Mouse (Mus musculus) heart, postnatal 4 days (tissue): ENCODE results near the gene Gas1. TPM values are rescaled to one million over a fixed set of nuclear protein-coding genes. Genes with fewer than 3 reads are reported as not detected.
A peak's percentile ranks its signal among the peaks of the same experiment; 100 is the strongest.

Source experiments
- DNase-seq: peaks from one replicate; pipeline ENCODE4 v3.0.0; 2021
- total RNA-seq, 2 experiments: library from RNA; stranded (reverse); gene quantifications; 2 replicates each; pipeline ENCODE4 v1.2.3; 2021

The Gas1 gene
- 10 to 100 TPM; 53.5 to 56.8 TPM for total RNA-seq

DNA sequence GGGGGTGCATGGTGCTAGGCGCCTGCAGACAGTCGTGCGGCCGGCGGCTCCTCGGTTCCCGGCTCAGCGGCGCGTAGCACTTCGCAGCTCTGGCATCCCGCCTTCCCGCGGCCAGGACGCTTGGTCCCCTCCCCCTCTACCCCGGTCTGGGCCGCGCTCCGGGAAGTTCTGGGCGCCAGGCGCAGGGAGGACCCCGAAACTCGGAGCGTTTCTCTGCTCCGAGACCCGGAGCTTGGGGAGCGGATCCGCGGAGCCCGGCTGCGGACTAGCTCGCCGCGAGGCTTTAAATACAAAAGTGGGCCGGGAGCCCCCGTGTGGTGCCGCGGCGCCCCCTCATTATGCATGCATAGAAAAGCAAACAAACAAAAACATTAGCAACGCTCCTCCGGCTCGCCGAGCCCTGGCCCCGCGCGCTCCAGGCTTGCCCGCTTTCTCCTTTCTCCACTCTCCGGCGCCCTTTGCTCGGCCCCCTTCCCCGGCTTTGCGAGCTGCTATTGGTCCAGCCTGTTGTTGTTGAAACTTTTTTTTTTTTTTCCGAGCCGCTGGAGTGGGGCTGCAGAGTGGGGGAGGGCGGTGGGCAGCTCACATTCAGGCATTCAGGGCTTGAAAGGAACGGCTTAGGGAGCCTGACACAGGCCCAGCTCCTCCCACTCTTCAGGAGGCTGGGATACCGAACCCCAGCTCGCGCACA lies at the start of gene Gas1:
Gene Gas1, minus strand, starts transcription at position 260 of the 691 bp plus-strand sequence.
- DNase-seq: peak; percentile 93

DNA sequence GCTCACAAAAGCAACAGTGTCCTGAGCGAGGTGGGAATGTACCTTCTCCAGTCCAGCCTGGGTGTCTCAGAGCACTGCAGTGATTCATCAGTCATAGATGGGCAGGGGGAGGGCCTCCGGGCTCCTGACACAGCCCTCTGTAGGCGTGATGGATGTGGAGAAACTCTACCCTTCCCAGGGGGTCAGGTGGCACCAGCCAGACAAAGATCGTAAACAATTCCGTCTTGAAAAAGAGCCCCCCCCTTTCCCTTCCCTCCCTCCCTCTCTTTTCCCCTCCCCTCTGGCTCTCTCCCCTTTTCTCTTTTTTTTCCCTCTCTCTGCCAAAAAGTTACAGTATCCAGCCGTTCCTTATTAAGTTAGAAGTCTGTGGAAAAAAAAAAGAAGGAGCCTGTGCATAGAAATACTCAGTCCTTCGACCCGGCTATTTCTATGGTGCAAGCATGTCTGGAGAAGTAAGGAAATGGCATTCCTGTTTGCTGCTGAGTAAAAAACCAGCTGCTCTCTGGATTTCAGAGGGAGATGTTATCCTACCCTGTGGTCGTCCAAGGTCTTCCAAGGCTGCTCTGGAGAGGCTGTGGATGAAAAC lies 49.2 kb upstream of the Gas1 start:
- peak; percentile 18 for DNase-seq

DNA sequence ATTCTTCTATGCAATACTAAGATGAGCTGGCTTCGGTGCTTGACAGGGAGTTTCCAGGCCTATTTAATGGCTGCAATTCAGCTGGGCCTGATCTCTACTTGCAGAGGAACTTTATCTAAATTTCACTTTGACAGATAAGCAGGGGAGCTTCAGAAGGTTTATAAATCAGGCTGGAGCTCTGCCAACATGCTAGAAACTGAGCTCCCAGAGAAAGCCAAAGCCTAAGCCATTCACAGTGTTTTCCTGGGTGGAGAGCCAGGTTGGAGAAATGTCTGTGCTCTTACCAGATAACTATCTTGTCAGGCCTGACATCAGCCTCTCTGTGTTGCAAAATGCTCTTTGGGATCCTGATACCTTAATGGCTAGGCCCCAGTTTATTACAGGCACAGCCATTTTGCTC lies 48.6 kb upstream of the Gas1 start:
- peak; percentile 32 for DNase-seq

DNA sequence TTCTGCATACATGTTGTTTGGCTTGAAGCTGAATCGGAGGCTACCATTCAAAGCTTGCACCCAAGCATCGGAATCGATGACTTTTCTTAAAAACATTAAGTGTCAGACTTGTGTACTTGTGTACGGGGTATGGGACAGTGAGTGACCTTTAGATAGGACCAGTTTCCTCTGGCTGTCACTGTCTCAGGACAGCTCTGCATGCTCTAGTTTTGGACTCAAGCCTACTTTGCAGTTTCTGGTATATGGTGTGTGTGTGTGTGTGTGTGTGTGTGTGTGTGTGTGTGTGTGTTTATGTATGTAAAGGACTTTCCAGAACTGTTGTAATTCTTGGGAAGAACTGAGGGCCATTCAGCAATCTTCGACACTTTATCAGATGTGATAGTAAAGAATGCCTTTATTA lies 48.1 kb upstream of the Gas1 start:
- DNase-seq: no peak

DNA sequence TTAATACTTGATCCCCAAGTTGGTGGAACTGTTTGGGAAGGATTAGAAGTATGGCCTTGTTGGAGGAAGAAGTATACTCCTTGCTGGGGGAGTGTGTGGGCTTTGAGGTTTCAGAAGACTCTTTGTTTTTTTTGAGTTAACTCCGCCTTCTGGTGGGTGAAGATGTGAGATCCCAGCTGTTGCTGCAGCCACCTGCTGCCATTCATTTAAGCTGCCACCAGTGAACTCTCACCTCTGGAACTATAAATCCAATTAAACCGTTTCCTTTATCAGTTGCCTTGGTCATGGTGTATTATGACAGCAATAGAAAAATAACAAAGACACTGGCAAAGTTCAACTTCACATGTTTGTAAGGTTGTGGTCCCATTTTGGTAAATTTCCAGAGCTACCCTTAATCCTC lies 46.6 kb upstream of the Gas1 start:
- DNase-seq: no peak

DNA sequence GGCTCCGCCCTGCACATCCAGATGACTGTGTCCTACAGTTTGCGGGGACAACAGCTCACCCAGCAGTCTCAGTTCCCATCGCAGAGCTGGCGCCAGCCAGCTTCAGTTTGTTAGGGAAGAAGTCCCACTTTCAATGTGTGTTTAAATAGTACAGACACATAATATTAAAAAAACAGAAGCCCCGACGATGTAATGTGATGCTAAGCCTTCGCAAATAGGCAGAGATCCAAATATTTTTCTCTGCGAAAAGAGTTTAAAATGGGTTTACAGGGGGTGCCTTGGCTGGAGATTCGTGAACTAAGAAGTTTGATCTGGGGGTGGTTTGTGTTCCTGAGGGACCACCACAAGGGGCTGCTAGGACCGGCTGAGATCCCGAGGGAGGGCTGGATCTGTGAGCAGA lies 45.2 kb upstream of the Gas1 start:
- DNase-seq: no peak

DNA sequence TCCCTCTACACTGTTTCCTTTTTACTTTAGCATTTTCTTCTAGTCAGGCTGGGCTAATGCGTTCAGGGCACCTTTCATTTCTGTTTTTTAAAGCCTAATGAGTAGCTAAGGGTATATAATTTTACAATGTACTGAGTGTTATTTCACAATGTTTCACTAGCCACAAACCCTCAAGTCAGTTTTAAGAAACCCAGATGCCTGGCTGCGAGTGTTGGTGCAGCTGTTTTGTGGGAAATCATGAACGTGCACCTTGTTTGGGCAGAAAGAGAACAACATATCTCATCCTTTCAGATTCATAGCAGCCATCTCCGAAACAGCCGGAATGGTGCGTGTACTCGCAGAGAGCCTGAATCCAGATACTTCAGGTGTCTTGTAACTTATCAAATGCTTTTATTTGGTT lies 36.7 kb upstream of the Gas1 start:
- DNase-seq: no peak

DNA sequence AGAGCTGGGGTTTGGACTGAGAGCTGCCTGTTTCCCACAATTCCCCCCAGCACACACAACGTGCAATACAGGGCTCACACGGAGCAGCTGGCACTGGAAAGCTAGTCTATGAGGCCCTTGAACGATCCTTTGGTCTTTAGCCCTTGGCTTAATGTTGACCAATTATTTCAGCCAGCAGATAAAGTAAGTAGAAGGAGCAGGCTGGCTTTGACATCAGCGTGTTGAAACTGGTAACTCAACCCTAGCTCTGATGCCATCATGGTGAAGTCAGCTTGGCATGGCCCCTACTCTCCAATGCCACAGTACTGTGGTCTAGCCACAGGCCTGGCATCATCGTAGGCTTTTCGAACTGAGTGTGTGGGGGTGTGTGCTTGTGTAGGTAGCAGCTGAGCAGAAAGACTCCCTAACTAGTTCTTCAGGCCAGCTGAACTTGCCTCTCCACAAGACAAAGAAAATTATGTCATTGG lies 30.0 kb upstream of the Gas1 start:
- DNase-seq: no peak

DNA sequence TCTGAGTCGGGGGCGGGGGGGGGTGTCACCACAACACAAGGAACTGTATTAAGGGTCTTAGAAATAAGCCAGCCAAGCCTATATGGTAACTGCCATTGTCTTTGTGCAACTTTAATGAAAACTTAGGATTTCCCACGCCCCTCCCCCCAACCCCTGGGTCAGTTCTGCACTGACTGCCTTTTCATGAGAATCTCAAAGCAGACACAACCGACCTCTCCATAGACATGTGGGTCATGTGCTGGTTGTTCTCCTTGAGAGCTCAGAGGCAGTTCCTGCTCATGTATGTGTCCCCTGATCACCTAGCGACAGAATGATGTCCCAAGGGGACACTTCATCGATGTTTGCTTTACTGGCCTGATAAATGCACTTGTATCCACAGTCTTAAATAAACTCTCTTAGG lies 27.6 kb upstream of the Gas1 start:
- DNase-seq: no peak

DNA sequence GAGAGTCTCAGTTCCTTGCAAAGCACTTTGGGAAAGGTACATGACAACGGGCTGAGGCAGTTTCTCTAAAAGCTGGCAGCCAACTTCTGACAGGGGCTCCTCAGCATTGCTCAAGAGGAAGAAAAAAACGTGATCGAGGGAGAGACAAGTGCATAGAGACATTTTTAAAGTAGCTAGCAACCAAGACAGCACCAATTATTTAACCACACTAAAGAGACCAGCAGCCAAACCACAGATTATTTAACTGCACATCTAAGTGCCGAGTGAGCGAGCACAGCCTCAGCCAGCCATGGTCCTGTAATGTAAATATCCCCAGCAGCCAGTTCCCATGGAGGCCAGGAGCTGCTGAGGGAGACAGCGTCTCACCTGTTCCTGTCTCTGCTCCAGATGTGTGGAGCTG lies 16.1 kb upstream of the Gas1 start:
- no peak for DNase-seq

DNA sequence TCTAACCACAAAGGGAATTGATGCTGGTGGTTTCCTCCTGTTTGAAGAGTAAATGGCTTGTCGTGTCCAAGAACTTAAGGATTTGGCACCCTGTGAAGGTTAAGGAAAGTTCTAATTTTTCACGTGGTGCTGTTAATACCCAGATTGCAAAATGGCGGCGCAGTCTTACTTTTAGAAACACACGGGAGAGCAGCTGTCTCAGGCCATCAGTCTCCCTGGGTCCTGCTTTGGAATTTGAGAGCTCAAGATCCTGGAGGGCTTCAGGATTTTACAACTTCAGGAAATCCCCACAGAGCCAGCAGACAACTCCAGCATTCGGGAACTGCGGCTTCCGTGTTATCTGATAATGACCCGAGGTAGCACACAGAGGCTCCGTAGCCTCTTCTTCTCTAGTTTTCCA lies 12.8 kb upstream of the Gas1 start:
- no peak for DNase-seq

DNA sequence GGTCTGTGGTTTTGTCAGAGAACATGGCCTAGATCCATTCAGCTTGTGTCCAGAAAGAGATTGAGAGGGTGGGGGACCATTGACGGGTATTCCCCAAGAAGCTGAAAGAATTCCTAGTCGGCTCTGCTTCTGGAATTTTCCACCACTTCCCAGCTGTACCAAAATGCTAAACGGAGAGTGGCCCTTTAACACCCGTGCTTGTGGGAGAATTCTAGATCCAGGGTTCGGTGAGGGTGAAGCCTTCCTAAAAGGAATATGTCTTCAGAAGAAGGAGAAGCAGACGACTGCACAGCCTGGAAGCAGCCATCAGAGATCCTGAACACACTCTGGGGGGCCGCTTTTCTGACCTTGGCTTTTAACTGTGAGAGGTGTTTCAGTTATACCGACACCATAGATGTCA lies 11.8 kb upstream of the Gas1 start:
- DNase-seq: no peak

DNA sequence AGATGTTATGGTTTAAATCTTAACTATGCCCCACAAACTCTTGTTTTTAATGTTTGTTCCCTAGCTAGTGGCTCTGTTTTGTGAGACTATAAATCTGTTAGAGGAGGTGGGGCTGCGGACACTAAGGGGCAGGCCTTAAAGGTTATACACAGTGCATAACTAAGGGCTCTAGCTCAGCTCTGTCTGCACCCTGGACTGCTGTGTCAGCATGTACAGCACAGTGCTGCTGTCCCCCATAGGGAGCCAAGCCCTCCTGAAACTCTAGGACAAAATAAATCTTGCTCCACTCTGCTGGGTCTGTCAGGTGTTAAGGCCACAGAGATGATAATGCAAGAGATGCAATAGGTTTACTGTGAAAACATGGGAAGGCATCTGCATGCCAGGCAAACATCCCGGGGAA lies 10.1 kb upstream of the Gas1 start:
- DNase-seq: no peak

DNA sequence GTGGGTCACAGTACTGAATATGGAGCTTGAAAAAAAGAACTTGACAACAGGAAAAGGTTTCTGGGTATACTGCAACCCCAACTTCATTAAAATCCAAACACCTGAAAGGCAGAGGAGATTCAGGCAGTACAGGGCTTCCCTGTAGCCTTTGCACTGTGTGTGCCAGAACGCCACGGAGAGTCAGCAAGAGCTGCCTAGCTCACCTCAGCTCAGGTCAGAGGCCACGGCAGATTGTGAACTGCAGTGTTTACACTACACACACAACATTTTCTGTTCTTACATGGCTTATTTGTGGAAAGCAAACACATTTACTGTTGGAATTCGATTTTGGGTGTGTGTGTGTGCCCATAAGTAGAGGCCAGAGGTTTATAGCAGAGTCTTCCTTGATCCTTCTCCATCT lies 5.2 kb upstream of the Gas1 start:
- DNase-seq: no peak

DNA sequence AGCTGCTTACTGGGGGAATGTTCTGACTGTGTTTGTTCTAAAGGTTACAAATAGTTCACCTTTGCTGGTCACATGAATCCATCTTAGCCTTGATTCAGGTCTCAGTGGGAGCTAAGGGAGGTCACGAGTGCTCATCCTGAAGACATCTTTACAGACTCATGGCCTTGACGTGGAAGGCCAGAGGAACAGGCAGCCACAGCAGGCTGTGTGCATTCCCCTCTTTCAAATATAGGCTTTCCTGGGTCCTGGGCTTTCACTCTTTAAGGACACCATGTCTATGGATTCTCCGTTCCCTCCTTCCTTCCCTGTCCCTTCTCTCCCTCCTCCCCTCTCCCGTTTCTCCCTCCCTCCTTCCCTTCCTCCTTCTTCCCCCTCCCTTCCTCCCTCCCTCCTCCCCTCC lies 2.5 kb upstream of the Gas1 start:
- DNase-seq: no peak

DNA sequence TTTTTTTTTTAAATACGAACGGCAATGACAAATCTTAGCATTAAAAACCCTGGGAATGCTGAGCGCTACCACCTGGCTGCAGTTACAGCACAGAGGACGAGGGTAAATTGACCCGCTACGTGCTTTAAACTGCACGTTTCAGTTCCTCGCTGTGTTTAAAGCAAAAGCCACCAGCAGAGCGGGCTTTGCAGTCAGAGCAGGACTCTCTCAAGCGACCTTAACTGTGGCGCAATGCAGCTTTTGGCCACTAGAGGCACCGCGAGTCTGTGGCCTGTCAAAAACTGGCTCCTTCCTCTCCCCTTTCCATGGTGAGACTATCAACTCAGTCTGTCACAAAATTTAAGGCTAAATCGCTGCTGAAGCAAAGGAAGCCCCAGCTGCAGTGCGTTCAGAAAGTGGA lies 1.3 kb upstream of the Gas1 start:
- DNase-seq: peak; percentile 98

DNA sequence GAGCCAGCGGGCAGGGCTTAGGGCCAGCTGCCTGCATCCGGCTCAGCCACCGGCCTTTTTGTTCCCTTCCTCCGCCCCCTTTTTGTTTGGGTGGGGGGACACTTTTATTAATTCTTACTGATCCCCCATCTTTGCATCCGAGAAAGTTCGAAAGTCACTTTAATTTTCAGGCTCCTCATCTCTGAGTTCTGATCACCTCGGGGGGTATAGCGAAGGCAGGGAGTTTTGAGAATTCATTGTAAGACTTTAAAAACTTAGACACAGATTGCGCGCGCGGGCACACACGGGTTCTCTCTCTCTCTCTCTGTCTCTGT lies 589 bp upstream of the Gas1 start:
- DNase-seq: no peak

DNA sequence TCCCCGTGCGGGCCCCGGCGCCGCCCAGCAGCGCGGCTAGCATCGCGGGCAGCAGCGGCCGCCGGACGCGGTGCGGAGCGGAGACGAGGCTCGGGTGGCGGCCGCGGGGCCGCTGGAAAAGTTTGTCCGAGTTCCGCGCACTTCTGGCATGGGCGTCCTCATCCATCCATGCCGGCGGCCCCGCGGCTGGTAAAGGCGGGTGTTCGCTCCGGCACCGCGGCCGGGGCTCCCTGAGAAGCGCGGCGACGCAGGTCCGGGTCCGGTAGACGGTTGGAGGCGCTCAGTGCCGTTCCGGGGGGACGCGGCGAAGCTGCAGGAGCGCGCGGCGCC lies 424 bp downstream of the Gas1 start:
- DNase-seq: no peak

DNA sequence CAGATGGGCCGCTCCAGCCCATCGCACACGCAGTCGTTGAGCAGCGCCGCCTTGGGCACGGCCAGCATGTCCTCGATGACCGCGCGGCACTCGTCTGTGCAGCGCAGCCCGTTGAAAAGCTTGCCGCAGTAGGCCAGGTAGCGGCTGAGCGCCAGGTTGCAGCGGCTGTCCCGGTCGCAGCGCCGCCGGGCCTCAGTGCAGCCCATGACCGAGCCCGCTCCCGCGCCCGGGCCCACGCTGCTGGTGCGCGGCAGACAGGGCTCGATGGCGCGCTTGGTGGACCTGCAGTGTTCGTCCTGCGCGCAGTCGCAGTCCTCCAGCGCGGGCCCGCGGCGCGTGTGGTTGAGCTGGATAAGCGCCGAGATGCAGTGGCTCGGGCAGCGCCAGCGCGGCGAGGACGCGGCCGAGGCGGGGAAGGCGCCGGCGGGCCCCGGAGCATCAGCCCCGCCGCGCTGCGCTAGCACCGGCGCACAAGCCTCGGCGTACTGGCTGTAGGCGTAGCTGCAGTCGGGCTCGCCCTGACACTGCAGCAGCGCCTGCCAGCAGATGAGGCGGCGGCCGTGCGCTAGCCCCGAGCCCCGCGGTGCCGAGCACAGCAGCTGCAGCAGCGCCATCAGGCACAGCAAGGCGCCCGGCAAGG lies 909 bp downstream of the Gas1 start:
- peak; percentile 76 for DNase-seq

DNA sequence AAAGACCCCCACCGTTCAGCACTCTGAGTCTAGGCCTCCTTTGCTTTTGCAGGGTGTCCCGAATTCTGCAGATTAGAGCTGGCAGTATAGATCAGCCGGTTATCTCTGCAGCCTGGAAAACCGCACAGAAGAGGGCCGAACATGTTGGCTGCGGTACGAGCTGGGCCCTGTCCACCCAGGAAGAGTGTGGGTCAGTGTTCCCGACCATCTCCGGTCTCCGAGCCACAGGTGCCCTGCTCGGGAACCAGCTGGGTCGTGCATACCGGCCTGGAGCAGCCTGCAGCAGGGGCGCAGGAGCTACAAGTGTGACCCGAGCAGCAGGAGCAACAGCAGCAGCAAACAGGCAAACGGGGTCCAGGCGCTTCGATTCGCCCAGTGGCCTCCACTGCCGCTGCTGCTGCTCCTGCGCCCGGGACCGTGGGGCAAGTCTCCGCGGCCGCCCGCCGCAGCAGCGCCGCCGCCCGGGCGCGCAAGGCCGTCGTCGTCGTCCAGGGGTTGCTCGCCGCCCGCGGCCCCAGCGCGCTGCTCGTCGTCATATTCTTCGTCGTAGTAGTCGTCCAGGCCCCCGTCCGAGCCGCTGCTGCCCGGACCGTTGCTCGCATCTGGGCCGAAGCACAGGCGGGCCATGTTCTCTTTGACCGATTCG lies 1.6 kb downstream of the Gas1 start:
- DNase-seq: peak; percentile 65

DNA sequence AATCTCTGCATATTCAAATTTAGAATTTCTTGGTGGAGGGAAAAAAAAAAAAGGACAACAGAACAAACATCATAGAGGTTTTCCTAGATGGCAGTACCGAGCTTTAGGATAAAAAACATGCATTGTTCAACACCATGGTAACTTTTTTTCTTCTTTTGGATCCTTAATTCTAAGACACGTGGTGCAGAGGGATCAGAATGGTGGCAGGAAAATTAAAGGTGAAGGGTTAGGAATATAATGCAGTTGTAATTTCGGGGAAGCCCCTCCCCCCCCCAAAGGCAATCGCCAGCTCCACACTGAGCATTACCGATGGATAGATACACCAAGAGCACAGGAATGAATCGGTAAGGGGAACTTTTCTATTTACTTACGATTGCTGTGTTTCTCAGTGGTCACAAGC lies 2.2 kb downstream of the Gas1 start:
- DNase-seq: no peak

DNA sequence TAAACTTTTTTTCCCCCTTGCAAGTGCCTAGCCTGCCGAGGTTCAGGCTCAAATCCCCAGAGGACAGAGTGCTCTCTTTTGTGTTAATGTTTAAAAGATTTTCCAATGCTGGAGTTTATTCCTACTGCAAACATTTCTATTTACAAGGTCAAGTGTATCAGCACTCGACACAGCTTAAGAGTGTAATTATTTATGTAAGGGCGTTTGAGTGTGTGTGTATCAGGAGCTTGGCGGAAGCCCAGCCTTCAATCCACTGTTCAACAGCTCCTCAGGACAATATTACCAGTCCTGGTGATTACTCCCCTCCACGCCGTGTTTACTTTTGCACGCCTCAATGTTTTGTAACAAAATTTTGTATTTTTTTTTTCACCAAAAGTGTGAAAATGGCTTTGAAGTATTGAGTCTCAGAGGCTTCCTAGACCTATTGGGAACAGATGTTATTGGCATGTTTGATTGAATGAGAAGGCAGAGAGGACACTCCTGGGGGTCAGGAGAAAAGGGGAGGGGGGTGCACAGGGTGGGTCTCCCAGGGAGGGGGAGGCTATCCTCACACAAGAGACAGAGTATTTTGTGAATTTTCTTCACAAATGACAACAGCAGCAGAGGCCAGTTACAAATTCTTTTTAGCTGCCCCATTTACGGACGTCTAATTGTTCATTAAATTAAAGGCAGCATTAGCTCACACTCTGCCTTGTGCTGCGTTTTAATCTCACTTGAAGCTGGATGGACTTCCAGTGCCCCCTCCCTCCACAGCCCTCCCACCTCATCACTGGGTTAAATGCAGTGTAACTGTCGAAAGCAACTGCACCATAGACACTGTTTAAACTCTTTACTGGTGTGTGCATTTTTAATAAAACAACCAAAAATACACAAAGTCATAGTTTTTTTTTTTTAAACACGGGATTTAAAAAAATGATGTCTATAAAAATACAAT lies 3.3 kb downstream of the Gas1 start:
- DNase-seq: peak; percentile 32

DNA sequence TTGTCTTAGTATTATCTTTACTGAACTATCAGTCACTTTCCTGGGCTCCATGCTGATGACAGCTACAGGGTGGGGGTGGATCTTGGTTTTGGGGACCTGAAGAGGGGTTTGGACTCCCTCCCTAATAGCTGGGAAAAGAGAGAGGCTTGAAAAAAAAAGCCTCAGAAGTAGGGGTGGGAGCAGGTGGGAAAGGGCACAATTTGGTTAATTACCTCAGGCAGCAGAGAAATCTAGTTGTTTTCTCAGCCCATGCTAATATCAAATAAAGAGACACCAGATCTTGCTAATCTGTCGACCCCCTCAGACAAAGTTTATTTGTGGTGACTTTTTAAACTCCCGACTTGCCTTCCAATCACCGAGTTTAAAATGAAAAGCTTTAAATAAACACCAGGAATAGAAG lies 4.0 kb downstream of the Gas1 start:
- DNase-seq: no peak
